Mouse (Mus musculus): ENCODE measurements around the gene Srsf9. TPM values are rescaled to one million over a fixed set of nuclear protein-coding genes. Genes with fewer than 3 reads are reported as not detected.

Gene Srsf9
- 263 and 264 TPM in 2 replicates for polyA plus RNA-seq (2015; fragmentation: Nextera tagmentation; extraction: Ambion mirVana)

- Histone ChIP-seq H3K4me3 (replicated peaks) (peak within 1 kb of the TSS; percentile 95), H3K9me3 (replicated peaks) (no peaks in the 10 kb centered on the region), H3K4me2 (replicated peaks) (peak within 1 kb of the TSS; percentile 68), H3K9ac (peak within 1 kb of the TSS; percentile 86), H3K36me3 (peaks cover 23% of the 10 kb centered on the region), H3K27me3 (no peaks in the 10 kb centered on the region), H3K27ac (replicated peaks) (peak within 1 kb of the TSS; percentile 88), H3K4me1 (peaks cover 30% of the 10 kb centered on the region)
- ATAC-seq (ENCODE audit: insufficient number of reproducible peaks, low FRiP score, low TSS enrichment, low read depth), result peak; percentile 90
- under 1% methylated on average over 92 of the region's 97 CpGs for WGBS
Observed at GRCm38 (mm10) chr5:115326875-115327609, at the start of gene Srsf9. Gene Srsf9, plus strand, starts transcription at chr5:115327177.

GRCm38 (mm10) chr5:115278053-115278452, 48.9 kb upstream of the Srsf9 start:
- Histone ChIP-seq H3K4me2 (replicated peaks) (no peak overlapping the region), H3K36me3 (no peaks in the 10 kb centered on the region), H3K4me1 (peaks cover 14% of the 10 kb centered on the region), H3K27me3 (no peaks in the 10 kb centered on the region), H3K9ac (no peak overlapping the region), H3K27ac (replicated peaks) (no peak overlapping the region), H3K4me3 (replicated peaks) (no peak overlapping the region), H3K9me3 (replicated peaks) (no peaks in the 10 kb centered on the region)
- no peak for ATAC-seq (ENCODE audit: insufficient number of reproducible peaks, low FRiP score, low TSS enrichment, low read depth)
- WGBS, result 72% methylated on average over 1 of the region's 1 CpGs

- Histone ChIP-seq H3K4me3 (replicated peaks) (no peak overlapping the region), H3K36me3 (0 out of 2 replicates have a peak, but pooled peaks cover 2% of the 10 kb centered on the region), H3K4me2 (replicated peaks) (no peak overlapping the region), H3K9me3 (replicated peaks) (no peaks in the 10 kb centered on the region), H3K4me1 (peaks cover 10% of the 10 kb centered on the region), H3K9ac (no peak overlapping the region), H3K27me3 (no peaks in the 10 kb centered on the region), H3K27ac (replicated peaks) (no peak overlapping the region)
- 44% methylated on average over 2 of the region's 2 CpGs for WGBS
- ATAC-seq (ENCODE audit: insufficient number of reproducible peaks, low FRiP score, low TSS enrichment, low read depth), result no peak
Observed at GRCm38 (mm10) chr5:115278785-115279184, 48.2 kb upstream of the Srsf9 start.

- ATAC-seq (ENCODE audit: insufficient number of reproducible peaks, low FRiP score, low TSS enrichment, low read depth), result peak; percentile 80
- 3% methylated on average over 45 of the region's 45 CpGs for WGBS
Observed at GRCm38 (mm10) chr5:115279226-115280049, 47.5 kb upstream of the Srsf9 start, which contains the start of gene Coq5. Gene Coq5, plus strand, starts transcription at chr5:115279666.

GRCm38 (mm10) chr5:115280050-115280687, 46.8 kb upstream of the Srsf9 start:
- Histone ChIP-seq H3K4me2 (replicated peaks) (peak overlapping the region; percentile 87), H3K36me3 (peaks cover 13% of the 10 kb centered on the region), H3K9me3 (replicated peaks) (no peaks in the 10 kb centered on the region), H3K27me3 (no peaks in the 10 kb centered on the region), H3K9ac (peak overlapping the region; percentile 84), H3K4me1 (peaks cover 10% of the 10 kb centered on the region), H3K4me3 (replicated peaks) (peak overlapping the region; percentile 98), H3K27ac (replicated peaks) (no peak overlapping the region)
- 7% methylated on average over 17 of the region's 17 CpGs for WGBS
- no peak for ATAC-seq (ENCODE audit: insufficient number of reproducible peaks, low FRiP score, low TSS enrichment, low read depth)

More at GRCm38 (mm10) chr5:115279226-115280049, 47.5 kb upstream of the Srsf9 start, which contains the start of gene Coq5:
- Histone ChIP-seq H3K4me3 (replicated peaks) (peak within 1 kb of the TSS; percentile 98), H3K4me2 (replicated peaks) (peak within 1 kb of the TSS; percentile 87), H3K27me3 (no peaks in the 10 kb centered on the region), H3K27ac (replicated peaks) (no peak within 1 kb of the TSS; the same call in 1 of the 2 replicates), H3K9me3 (replicated peaks) (no peaks in the 10 kb centered on the region), H3K4me1 (peaks cover 10% of the 10 kb centered on the region), H3K9ac (peak within 1 kb of the TSS; percentile 84), H3K36me3 (peaks cover 8% of the 10 kb centered on the region)

- WGBS, result 96% methylated on average over 3 of the region's 3 CpGs
- Histone ChIP-seq H3K36me3 (peaks cover 31% of the 10 kb centered on the region), H3K4me3 (replicated peaks) (no peak overlapping the region), H3K9me3 (replicated peaks) (no peaks in the 10 kb centered on the region), H3K27ac (replicated peaks) (no peak overlapping the region), H3K9ac (no peak overlapping the region), H3K27me3 (no peaks in the 10 kb centered on the region), H3K4me1 (peaks cover 10% of the 10 kb centered on the region), H3K4me2 (replicated peaks) (no peak overlapping the region)
- no peak for ATAC-seq (ENCODE audit: insufficient number of reproducible peaks, low FRiP score, low TSS enrichment, low read depth)
Observed at GRCm38 (mm10) chr5:115284735-115285134, 42.2 kb upstream of the Srsf9 start.

GRCm38 (mm10) chr5:115294173-115294572, 32.8 kb upstream of the Srsf9 start:
- H3K9ac ChIP-seq, result no peak overlapping the region
- no peak for ATAC-seq (ENCODE audit: insufficient number of reproducible peaks, low FRiP score, low TSS enrichment, low read depth)
- no peak overlapping the region for H3K4me2 ChIP-seq (replicated peaks)
- H3K36me3 ChIP-seq, result peaks cover 79% of the 10 kb centered on the region
- WGBS, result 87% methylated on average over 8 of the region's 8 CpGs
- H3K4me3 ChIP-seq (replicated peaks), result no peak overlapping the region
- no peaks in the 10 kb centered on the region for H3K9me3 ChIP-seq (replicated peaks)
- no peaks in the 10 kb centered on the region for H3K27me3 ChIP-seq
- peaks cover 17% of the 10 kb centered on the region for H3K4me1 ChIP-seq
- no peak overlapping the region for H3K27ac ChIP-seq (replicated peaks)

- no peak for ATAC-seq (ENCODE audit: insufficient number of reproducible peaks, low FRiP score, low TSS enrichment, low read depth)
- 84% methylated on average over 10 of the region's 10 CpGs for WGBS
- peaks cover 64% of the 10 kb centered on the region for H3K36me3 ChIP-seq
Observed at GRCm38 (mm10) chr5:115296347-115296746, 30.6 kb upstream of the Srsf9 start.

GRCm38 (mm10) chr5:115300035-115300744, 26.8 kb upstream of the Srsf9 start:
- Histone ChIP-seq H3K36me3 (peaks cover 38% of the 10 kb centered on the region), H3K4me1 (peaks cover 31% of the 10 kb centered on the region), H3K4me3 (replicated peaks) (peak overlapping the region; percentile 93), H3K9ac (peak overlapping the region; percentile 96), H3K27me3 (no peaks in the 10 kb centered on the region), H3K4me2 (replicated peaks) (peak overlapping the region; percentile 79), H3K9me3 (replicated peaks) (no peaks in the 10 kb centered on the region), H3K27ac (replicated peaks) (peak overlapping the region; percentile 97)
- WGBS, result under 1% methylated on average over 46 of the region's 46 CpGs
- 0 out of 2 replicates have a peak, but pooled peaks have one; percentile 0 for ATAC-seq (ENCODE audit: insufficient number of reproducible peaks, low FRiP score, low TSS enrichment, low read depth)

More at GRCm38 (mm10) chr5:115296347-115296746, 30.6 kb upstream of the Srsf9 start:
- peak overlapping the region; percentile 31; the same call in 1 of the 2 replicates for H3K27ac ChIP-seq (replicated peaks)
- H3K4me1 ChIP-seq, result peaks cover 23% of the 10 kb centered on the region
- no peaks in the 10 kb centered on the region for H3K27me3 ChIP-seq
- H3K9ac ChIP-seq, result no peak overlapping the region
- no peaks in the 10 kb centered on the region for H3K9me3 ChIP-seq (replicated peaks)
- H3K4me2 ChIP-seq (replicated peaks), result no peak overlapping the region
- H3K4me3 ChIP-seq (replicated peaks), result no peak overlapping the region

- Histone ChIP-seq H3K4me1 (peaks cover 31% of the 10 kb centered on the region), H3K36me3 (peaks cover 30% of the 10 kb centered on the region), H3K4me3 (replicated peaks) (peak within 1 kb of the TSS; percentile 93), H3K9me3 (replicated peaks) (no peaks in the 10 kb centered on the region), H3K27ac (replicated peaks) (peak within 1 kb of the TSS; percentile 97), H3K4me2 (replicated peaks) (peak within 1 kb of the TSS; percentile 79), H3K27me3 (no peaks in the 10 kb centered on the region), H3K9ac (peak within 1 kb of the TSS; percentile 96)
- peak; percentile 98 for ATAC-seq (ENCODE audit: insufficient number of reproducible peaks, low FRiP score, low TSS enrichment, low read depth)
- under 1% methylated on average over 66 of the region's 66 CpGs for WGBS
Observed at GRCm38 (mm10) chr5:115300792-115301614, 26.0 kb upstream of the Srsf9 start, which contains the start of gene Dynll1. Gene Dynll1, minus strand, starts transcription at chr5:115300999.

Measured in embryonic facial prominence, embryonic 15.5 days (tissue).